Mouse (Mus musculus): ENCODE data around the gene Gm21887.
"Not testable (repeated sequence)": the region's sequence is repeated elsewhere in the genome, so short reads cannot be mapped to it uniquely, and the experiment has no call there.

GRCm38 (mm10) chrX:170013421-170013820 is 4.0 kb downstream of the Gm21887 start:
- TF ChIP-seq MAX (IDR thresholded peaks at IDR 0.05; ENCODE audit: low read length); ETS1 (conservative IDR thresholded peaks at IDR 0.05; ENCODE audit: low read depth, low read length); RAD21 (IDR thresholded peaks at IDR 0.05; ENCODE audit: low read depth, low read length); POLR2A (IDR thresholded peaks at IDR 0.05; ENCODE audit: low read depth, low read length); CTCF (conservative IDR thresholded peaks at IDR 0.05 in 1 of 2, IDR thresholded peaks at IDR 0.05 in 1 of 2; ENCODE audit: low read depth in 2 of 2, low read length in 2 of 2); EP300 (IDR thresholded peaks at IDR 0.05; ENCODE audit: low read length); MAZ (IDR thresholded peaks at IDR 0.05; ENCODE audit: low read depth, low read length); USF2 (conservative IDR thresholded peaks at IDR 0.05; ENCODE audit: low read depth, low read length); ZKSCAN1 (IDR thresholded peaks at IDR 0.05; ENCODE audit: borderline replicate concordance, low read depth, low read length); BHLHE40 (IDR thresholded peaks at IDR 0.05; ENCODE audit: low read depth, low read length); MAFK (IDR thresholded peaks at IDR 0.05; ENCODE audit: insufficient replicate concordance, low read length); TCF12 (IDR thresholded peaks at IDR 0.05; ENCODE audit: low read depth, low read length): not testable (repeated sequence)
